Mouse (Mus musculus): ENCODE results near the gene Wdr3.

- TF ChIP-seq CTCF (IDR thresholded peaks at IDR 0.05; ENCODE audit: low read depth, low read length) = no peak
- no peak for TF ChIP-seq POLR2A (IDR thresholded peaks at IDR 0.05; ENCODE audit: borderline replicate concordance, low read depth, low read length)
Measured at GRCm38 (mm10) chr3:100102386-100103092, 59.7 kb downstream of the Wdr3 start.

Measured in bone marrow macrophage, adult 2 months (primary cell).